Mouse (Mus musculus) C2C12 (cell line): ENCODE measurements at regions not wholly inside any gene's neighbourhood (a gene's known extent, or its start where the extent isn't known, plus 50 kb on each side); places are given as distances from the start of the nearest gene placed in this dataset.

Experiments used
- CTCF ChIP-seq: IDR thresholded peaks from one replicate; pipeline ENCODE4 v1.5.1; 2011; ENCODE audit not compliant: control insufficient read depth, insufficient read depth, insufficient read length
- MAX ChIP-seq: IDR thresholded peaks from one replicate; pipeline ENCODE4 v1.6.1; 2011; ENCODE audit warnings: mild to moderate bottlenecking, control low read depth

GRCm38 (mm10) chr3:21865856-21866255, 210.6 kb upstream of the Tbl1xr1 start:
- TF ChIP-seq CTCF (no peak), MAX (no peak)
